Mouse (Mus musculus): ENCODE results near the gene Rnf2.
"Not testable (repeated sequence)": the region's sequence is repeated elsewhere in the genome, so short reads cannot be mapped to it uniquely, and the experiment has no call there.

Rnf2 gene

GRCm38 (mm10) chr1:151484754-151485153 is 16.0 kb downstream of the Rnf2 start:
- no peak for DNase-seq (ENCODE audit: low spot score)

DNA sequence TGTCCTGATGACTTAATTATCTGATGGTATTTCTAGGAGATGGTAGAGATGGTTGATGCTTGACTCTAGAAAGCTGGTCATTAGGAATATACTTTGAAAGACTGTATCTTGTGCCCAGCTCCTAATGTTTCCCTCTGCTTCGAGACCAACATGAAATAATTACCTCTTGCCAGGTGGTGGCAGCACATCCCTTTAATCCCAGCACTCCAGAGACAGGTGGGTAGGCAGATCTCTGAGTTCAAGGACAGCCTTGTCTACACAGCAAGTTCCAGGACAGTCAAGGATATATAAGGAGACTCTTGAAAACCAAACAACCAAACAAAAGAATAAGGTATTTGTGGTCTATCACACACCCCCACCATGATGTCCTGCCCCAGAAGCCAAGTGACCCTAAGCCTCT is 17.2 kb downstream of the Rnf2 start:
- no peak for DNase-seq (ENCODE audit: low spot score)

GRCm38 (mm10) chr1:151482497-151482896 is 18.3 kb downstream of the Rnf2 start:
- no peak for DNase-seq (ENCODE audit: low spot score)

- DNase-seq (ENCODE audit: low spot score): not testable (repeated sequence)
Observed at GRCm38 (mm10) chr1:151472386-151472785, 28.4 kb downstream of the Rnf2 start.

GRCm38 (mm10) chr1:151471429-151471828 is 29.3 kb downstream of the Rnf2 start:
- DNase-seq (ENCODE audit: low spot score): no peak

DNA sequence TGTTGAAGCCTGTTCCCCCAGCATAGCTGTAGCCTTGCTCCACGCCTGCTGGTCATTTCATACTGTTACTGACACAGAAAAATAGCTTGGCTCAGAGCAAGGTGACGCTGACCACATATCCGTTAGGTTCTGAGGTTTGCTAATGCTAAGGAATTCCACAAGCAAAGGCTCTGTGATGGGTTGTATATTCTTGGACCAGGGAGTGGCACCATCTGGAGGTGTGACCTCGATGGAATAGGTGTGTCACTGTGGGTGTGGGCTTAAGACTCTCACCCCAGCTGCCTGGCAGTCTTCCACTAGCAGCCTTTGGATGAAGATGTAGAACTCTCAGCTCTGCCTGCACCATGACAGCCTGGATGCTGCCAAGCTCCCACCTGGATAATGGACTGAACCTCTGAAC is 34.2 kb downstream of the Rnf2 start:
- DNase-seq (ENCODE audit: low spot score): no peak

GRCm38 (mm10) chr1:151464914-151465313 is 35.8 kb downstream of the Rnf2 start:
- DNase-seq (ENCODE audit: low spot score): no peak

DNA sequence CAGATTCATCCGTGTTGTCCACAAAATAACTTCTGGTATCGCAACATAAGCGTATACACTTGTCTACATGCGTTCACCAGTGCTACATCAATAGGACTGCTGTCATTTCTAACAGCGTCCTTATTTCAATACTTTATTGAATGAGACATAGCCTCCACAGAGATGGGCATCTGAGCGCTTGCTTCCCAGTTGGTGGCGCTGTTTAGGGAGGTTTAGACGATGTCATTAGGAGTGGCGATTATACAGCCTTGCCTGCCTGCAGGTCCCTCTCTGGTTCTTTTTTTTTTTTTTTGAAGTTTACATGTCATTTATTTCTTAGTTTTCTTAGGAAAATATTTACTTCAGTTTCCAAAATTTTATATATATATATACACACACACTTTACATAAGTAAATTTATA is 39.5 kb downstream of the Rnf2 start:
- DNase-seq (ENCODE audit: low spot score): no peak

DNA sequence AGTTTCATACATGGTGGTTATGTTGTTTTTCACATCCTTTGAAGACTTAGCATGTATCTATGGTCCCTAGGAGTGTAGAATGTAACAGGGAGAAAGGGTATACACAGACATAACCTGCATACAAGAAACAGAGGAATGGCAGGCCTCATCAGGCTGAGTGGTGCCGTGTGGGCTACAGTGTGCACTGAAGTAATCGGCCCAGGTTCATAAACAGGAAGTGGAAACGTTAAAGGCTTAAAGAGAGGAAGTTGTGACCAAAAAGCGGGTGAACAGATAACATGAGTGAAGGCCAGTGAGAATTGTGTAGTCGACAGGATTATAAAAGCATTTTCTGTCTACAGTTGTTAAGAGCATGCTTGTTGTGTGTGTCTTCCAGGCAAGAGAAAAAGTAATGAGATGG is 43.7 kb downstream of the Rnf2 start:
- no peak for DNase-seq (ENCODE audit: low spot score)

DNA sequence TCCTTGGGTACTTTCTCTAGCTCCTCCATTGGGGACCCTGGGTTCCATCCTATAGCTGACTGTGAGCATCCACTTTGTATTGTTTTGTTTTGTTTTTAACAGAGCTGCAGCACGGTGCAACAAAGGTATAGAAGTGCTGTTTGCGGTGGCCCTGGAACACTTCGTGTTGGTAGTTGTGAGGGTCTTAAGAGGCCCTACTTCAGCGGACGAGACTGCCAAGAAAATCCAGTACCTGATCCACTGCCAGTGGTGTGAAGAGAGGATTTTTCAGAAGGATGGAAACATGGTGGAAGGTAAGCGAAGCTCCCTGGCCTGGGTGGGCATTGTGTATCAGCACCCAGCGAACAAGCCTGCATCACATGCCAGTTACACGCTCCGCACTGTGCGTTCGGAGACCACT is 48.8 kb downstream of the Rnf2 start:
- DNase-seq (ENCODE audit: low spot score): no peak

- DNase-seq (ENCODE audit: low spot score): no peak
Observed at GRCm38 (mm10) chr1:151450851-151451250, 49.9 kb downstream of the Rnf2 start.

DNA sequence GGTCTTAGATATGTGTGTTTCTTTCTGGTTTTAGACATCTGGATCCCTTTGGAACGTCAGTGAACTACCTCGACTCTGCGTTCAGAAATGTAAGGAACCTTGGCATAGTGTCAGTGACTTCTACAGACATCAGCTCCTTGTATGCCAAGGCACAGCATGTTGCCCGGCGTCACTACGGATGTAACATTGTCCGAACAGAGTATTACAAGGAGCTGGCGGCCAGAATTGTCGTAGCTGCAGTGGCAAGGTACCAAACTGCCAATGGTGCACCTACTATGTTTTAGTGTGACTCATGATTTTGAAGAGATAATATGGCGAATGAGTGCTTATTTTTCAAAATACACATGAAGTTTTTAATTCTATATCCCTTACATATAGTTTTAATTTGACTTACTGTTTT is 50.9 kb downstream of the Rnf2 start:
- DNase-seq (ENCODE audit: low spot score): no peak

GRCm38 (mm10) chr1:151435431-151435830 is 65.3 kb downstream of the Rnf2 start:
- no peak for DNase-seq (ENCODE audit: low spot score)

DNA sequence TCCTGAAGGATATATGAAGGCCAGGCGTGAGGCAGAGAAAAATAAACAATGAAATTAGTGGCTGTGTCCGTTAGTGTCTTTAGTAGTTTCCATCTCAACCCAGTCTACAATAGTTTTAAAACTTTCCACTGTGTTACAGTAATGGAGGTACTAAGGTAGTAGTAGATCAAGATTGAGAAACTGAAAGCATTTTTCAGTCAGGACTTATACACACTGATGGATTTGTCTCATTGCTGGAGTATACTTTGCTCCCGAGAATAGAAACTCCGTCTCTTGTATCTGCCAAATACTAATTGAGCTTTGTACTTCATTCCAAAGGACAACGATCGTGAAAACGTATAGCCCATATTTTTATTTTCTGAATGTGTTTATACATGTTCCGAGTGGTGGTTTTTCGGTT is 71.4 kb downstream of the Rnf2 start:
- no peak for DNase-seq (ENCODE audit: low spot score)

DNA sequence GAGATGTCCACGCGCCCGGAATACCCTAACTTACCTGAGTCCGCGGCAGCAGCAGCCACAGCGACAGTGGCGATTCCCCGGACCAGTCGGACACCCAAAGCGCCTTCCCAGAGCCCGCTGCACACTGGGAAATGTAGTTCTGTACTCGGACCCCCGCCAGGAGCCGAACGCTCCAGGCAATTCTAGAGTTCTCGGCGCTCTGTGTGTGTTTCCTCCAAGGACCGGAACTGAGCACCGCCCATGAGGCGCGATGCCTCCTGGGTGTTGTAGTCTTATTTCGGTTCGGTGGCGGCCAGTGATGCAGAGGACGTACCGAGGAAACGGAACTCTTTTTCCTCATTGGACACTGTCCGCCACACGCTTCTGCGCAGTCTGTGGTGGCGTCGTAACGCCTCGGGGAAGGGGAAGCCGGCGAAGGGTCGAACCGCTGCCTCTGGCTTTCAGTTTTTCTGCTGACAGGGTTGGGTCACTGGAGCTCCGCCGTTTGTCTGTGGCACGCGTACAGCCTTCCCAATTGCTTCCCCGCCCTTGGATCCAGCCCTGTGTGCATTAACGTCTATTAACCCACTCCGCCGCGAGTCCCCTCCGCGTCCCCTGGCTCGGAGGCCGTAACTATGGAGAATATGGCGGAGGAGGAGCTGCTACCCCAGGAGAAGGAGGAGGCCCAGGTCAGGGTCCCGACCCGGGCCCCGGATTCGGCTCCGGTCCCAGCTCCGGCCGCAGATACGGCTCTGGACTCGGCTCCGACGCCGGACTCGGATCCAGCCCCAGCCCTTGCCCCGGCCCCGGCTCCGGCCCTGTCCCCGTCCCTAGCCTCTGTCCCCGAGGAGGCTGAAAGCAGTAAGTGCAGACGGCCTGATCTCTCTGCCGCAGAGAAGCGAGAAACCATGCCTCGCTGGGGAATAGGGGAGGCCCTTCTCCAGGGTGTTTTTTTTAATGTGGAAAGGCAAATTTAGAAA is 72.2 kb downstream of the Rnf2 start, which contains the start of the genes Swt1 and Trmt1l:
Gene Swt1 (minus strand): TSS at position 193 of the 959 bp plus-strand sequence.
Gene Trmt1l (plus strand): TSS at position 280 of the 959 bp plus-strand sequence.
- DNase-seq (ENCODE audit: low spot score): peak; percentile 95

DNA sequence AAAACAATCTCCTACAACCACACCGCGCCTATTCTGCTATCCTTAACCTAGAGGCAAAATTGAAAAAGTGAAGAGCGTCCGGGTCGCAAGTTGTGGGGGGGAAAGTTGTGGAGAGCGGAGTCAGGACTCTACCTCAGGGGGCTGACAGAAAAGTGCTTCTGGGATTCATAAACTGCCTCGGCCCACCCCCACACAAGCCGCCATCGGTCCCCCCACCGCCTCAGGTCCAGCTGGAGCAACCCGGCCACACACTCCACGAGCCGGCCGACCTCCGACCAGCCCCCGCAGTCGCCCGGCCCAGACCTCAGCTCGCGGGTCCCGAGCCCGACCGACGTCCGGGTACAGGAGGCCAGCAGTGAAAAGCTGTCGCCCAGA is 72.9 kb downstream of the Rnf2 start:
- DNase-seq (ENCODE audit: low spot score): no peak

DNA sequence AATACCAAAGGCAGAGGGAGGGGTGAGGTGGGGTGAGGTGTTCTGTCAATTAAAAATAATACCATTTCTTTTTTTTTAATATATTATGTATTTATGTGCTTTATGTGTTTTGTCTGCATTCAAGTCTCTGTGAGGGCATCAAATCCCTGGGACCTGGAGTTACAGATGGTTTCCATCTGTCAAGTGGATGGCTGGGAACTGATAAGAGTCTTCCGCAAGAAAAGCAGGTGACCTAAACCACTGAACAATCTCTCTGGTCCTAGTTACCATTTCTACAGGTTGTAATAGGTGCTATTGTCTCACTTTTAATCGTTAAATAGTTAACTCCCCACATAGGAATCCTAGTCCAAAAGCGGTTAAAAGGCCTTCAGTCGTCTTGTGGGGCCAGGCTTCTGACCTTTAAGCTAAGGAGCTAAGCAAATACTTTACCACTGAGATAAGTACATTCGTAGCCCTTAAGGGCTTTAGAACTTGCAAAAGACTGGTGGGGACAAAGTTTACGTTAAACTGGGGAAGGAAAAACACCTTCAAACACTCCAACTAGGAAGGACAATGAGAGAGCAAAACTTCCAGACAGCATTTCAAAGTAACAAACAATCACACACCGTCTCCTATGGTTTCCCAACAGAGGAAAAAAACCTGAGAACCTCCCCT is 73.7 kb downstream of the Rnf2 start:
- DNase-seq (ENCODE audit: low spot score): peak; percentile 3

DNA sequence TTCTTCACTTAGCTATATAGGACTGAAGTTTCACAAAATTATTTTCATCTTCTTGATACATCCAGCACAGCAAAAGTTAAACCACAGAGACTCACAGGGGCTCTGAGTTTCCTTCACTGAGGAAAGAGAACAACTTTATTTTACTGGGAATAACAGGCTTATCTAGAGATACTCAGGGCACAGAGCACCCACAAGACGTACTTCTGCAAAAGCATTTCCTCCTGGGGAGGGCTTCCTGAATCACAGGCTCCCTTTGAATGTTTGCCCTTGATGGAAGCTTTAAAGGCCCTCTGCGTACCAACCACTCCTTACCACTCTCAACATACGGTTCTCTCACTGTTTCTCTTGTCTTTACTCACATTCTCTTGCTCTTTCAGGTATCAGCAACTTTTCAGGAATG is 78.6 kb downstream of the Rnf2 start:
- DNase-seq (ENCODE audit: low spot score): no peak

DNA sequence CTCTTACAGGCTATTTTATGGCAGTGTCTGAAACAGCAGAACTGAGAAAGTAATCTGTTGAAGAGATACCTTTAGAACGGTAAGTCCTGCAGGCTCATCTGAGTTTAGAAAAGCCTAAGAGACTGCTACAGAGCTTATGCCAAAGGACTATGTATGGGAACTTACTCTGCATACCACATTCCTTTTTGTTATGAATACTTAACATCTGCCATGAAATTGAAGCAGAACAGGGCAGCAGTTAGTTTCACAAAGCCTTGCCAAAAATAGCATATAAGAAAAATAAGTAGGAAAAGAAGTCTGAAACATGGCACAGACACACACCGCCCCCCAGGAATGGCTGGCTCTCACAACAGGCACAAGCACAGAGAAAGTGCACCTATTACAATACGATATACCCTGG is 90.9 kb downstream of the Rnf2 start:
- no peak for DNase-seq (ENCODE audit: low spot score)

Measured in spleen, adult 12 weeks (tissue).